In genomic region chr16:3122861-3123477, GRCm38 (mm10) we compare ENCODE assay signal across 8 mouse cellular contexts.
A peak's percentile ranks its signal among the peaks of the same experiment; 100 is the strongest.
DNase-seq lines count a peak whose midpoint lies in the region; ATAC-seq and TF ChIP-seq lines count a peak whose summit lies in the region.
"Not testable (repeated sequence)": the region's sequence is repeated elsewhere in the genome, so short reads cannot be mapped to it uniquely, and the experiment has no call there.

No protein-coding gene starts in this region.

- TF ChIP-seq EP300 in heart, postnatal 0 days (IDR thresholded peaks at IDR 0.05; ENCODE audit: low read depth): not testable (repeated sequence)

- not testable (repeated sequence) for H3K9me3 ChIP-seq in E14TG2a.4 (ENCODE audit: low read length); forebrain, embryonic 11.5 days (ENCODE audit: control insufficient read depth, low read length); heart, postnatal 0 days (replicated peaks; ENCODE audit: control insufficient read depth, low read length); liver, embryonic 11.5 days (ENCODE audit: control insufficient read depth, low read length)

- not testable (repeated sequence) for H3K4me2 ChIP-seq in forebrain, embryonic 11.5 days (ENCODE audit: low read depth, low read length, severe bottlenecking); heart, postnatal 0 days (ENCODE audit: low read depth, low read length); liver, embryonic 11.5 days

- not testable (repeated sequence) for H3K27me3 ChIP-seq in E14TG2a.4 (ENCODE audit: insufficient read depth, low read length); forebrain, embryonic 11.5 days (ENCODE audit: control insufficient read depth, insufficient read depth, low read length); heart, postnatal 0 days (ENCODE audit: control insufficient read depth, insufficient read depth, low read length); liver, embryonic 11.5 days (replicated peaks; ENCODE audit: control insufficient read depth, insufficient read depth, low read length)

- WGBS in forebrain, embryonic 11.5 days: 68% methylated on average over 8 of the region's 8 CpGs
- 58% methylated on average over 8 of the region's 8 CpGs for WGBS in heart, postnatal 0 days
- 57% methylated on average over 8 of the region's 8 CpGs for WGBS in liver, embryonic 11.5 days

- H3K36me3 ChIP-seq in E14TG2a.4 (ENCODE audit: insufficient read depth, low read length); forebrain, embryonic 11.5 days (ENCODE audit: control insufficient read depth, insufficient read depth, low read length); heart, postnatal 0 days (replicated peaks; ENCODE audit: control insufficient read depth, insufficient read depth, low read length); liver, embryonic 11.5 days (ENCODE audit: control insufficient read depth, insufficient read depth, low read length): not testable (repeated sequence)

- not testable (repeated sequence) for H3K4me3 ChIP-seq in E14TG2a.4 (replicated peaks; ENCODE audit: low read length); forebrain, embryonic 11.5 days (ENCODE audit: low read depth, low read length); heart, postnatal 0 days (ENCODE audit: low read depth, low read length); liver, embryonic 11.5 days (ENCODE audit: low read depth, low read length)

- peak; percentile 55 for DNase-seq in c-Kit-positive CD71-positive TER-119-negative erythroid progenitor cells, embryonic 14.5 days (ENCODE audit: low read depth)
- peak; percentile 31 for DNase-seq in forebrain, embryonic 11.5 days (ENCODE audit: low spot score)
- DNase-seq in heart, postnatal 0 days (ENCODE audit: low spot score): peak; percentile 49
- DNase-seq in kidney, postnatal 25 days: peak; percentile 26 to 43
- DNase-seq in liver, embryonic 11.5 days (ENCODE audit: low spot score): peak; percentile 51
- DNase-seq in natural killer cell, adult 2 months (ENCODE audit: low spot score in 2 of 2): peak; percentile 42 to 51
- DNase-seq in thymus, postnatal 10 days (ENCODE audit: low spot score in 2 of 2): peak; percentile 39 to 53

- ATAC-seq in forebrain, embryonic 11.5 days (replicated peaks; ENCODE audit: low FRiP score): peak; percentile 51
- peak; percentile 37 for ATAC-seq in heart, postnatal 0 days (ENCODE audit: insufficient read depth, low read depth)
- ATAC-seq in liver, embryonic 11.5 days (replicated peaks; ENCODE audit: low FRiP score): peak; percentile 86

- not testable (repeated sequence) for H3K27ac ChIP-seq in forebrain, embryonic 11.5 days (ENCODE audit: low read depth, low read length); heart, postnatal 0 days (ENCODE audit: low read depth); liver, embryonic 11.5 days (ENCODE audit: low read depth, low read length)

- not testable (repeated sequence) for H3K4me1 ChIP-seq in E14TG2a.4 (replicated peaks; ENCODE audit: low read depth, low read length); forebrain, embryonic 11.5 days (replicated peaks; ENCODE audit: control insufficient read depth, insufficient read depth, low read length); heart, postnatal 0 days (ENCODE audit: control insufficient read depth, insufficient read depth); liver, embryonic 11.5 days (replicated peaks; ENCODE audit: control insufficient read depth, insufficient read depth, low read length)

- not testable (repeated sequence) for H3K9ac ChIP-seq in forebrain, embryonic 11.5 days (ENCODE audit: low read length); heart, postnatal 0 days (replicated peaks; ENCODE audit: low read depth, low read length); liver, embryonic 11.5 days (ENCODE audit: low read depth, low read length)

- TF ChIP-seq CTCF in E14TG2a.4 (conservative IDR thresholded peaks at IDR 0.05; ENCODE audit: low read length): peak; percentile 91
- peak; percentile 44 for TF ChIP-seq CTCF in heart, postnatal 0 days (IDR thresholded peaks at IDR 0.05; ENCODE audit: low read depth)
